Mouse (Mus musculus) kidney, embryonic 16.5 days (tissue): Measurements from ENCODE around the gene Dtd2. TPM values are rescaled to one million over a fixed set of nuclear protein-coding genes. Genes with fewer than 3 reads are reported as not detected.

Experiments used
- ATAC-seq: fragments of 200-750 bp; cut with Nextera tagmentation; 2 replicates; pipeline ENCODE4 v1.8.0; 2017; ENCODE audit warnings: moderate TSS enrichment; ENCODE audit not compliant: low FRiP score, low TSS enrichment
- H3K27ac ChIP-seq: fragments of 300-500 bp; sonication (generic); 2 replicates; pipeline ENCODE4 v1.5.1; 2014; ENCODE audit warnings: low read length
- H3K27me3 ChIP-seq: fragments of 300-500 bp; sonication (generic); 2 replicates; pipeline ENCODE4 v1.6.1; 2014; ENCODE audit warnings: low read length, control low read depth, mixed read lengths; ENCODE audit not compliant: insufficient read depth
- H3K36me3 ChIP-seq: fragments of 300-500 bp; sonication (generic); 2 replicates; pipeline ENCODE4 v1.6.1; 2014; ENCODE audit warnings: low read length, control low read depth, mixed read lengths; ENCODE audit not compliant: insufficient read depth
- H3K4me1 ChIP-seq: fragments of 300-500 bp; sonication (generic); 2 replicates; pipeline ENCODE4 v1.6.1; 2014; ENCODE audit warnings: low read length, control low read depth, mixed read lengths; ENCODE audit not compliant: insufficient read depth
- H3K4me2 ChIP-seq: fragments of 300-500 bp; sonication (generic); replicated peaks from 2 replicates; pipeline ENCODE4 v1.6.1; 2014; ENCODE audit warnings: low read depth, low read length
- H3K4me3 ChIP-seq: fragments of 300-500 bp; sonication (generic); 2 replicates; pipeline ENCODE4 v1.5.1; 2014; ENCODE audit warnings: mild to moderate bottlenecking, low read length
- H3K9ac ChIP-seq: fragments of 300-500 bp; sonication (generic); replicated peaks from 2 replicates; pipeline ENCODE4 v1.6.1; 2014; ENCODE audit warnings: low read length
- H3K9me3 ChIP-seq: fragments of 300-500 bp; sonication (generic); 2 replicates; pipeline ENCODE4 v1.6.1; 2016; ENCODE audit warnings: low read length, control low read depth
- WGBS: fragments of 180-500 bp; shearing (Covaris S2); extraction: QIAGEN DNeasy Blood & Tissue Kit; methylation state at CpG from one replicate; pipeline ENCODE4 v1.1.7; 2014; 5-methylcytosine and 5-hydroxymethylcytosine counted together
- polyA plus RNA-seq: library from polyadenylated mRNA; unstranded; fragments of >200 nt; fragmentation: Nextera tagmentation; extraction: Ambion mirVana; gene quantifications from 2 replicates; pipeline ENCODE4 v1.2.1, GENCODE M21; 2015

Dtd2 gene
- polyA plus RNA-seq: 26.6 and 28.7 TPM in 2 replicates

- peak within 1 kb of the TSS; percentile 75 for H3K4me2 ChIP-seq
- H3K36me3 ChIP-seq: no peaks in the 10 kb centered on the region
- peak within 1 kb of the TSS; percentile 73 for H3K27ac ChIP-seq
- H3K4me1 ChIP-seq: peaks cover 5% of the 10 kb centered on the region; the same call in 1 of the 2 replicates
- WGBS: 2% methylated on average over 46 of the region's 46 CpGs
- no peaks in the 10 kb centered on the region for H3K27me3 ChIP-seq
- peak within 1 kb of the TSS; percentile 86 for H3K9ac ChIP-seq
- H3K9me3 ChIP-seq: no peaks in the 10 kb centered on the region
- ATAC-seq: peak; percentile 97
- peak within 1 kb of the TSS; percentile 86 for H3K4me3 ChIP-seq
These were observed at the start of gene Dtd2 for GRCm38 (mm10) chr12:52005877-52006632. TSS of gene Dtd2 (minus strand) at chr12:52006501.

- Histone ChIP-seq H3K27ac (no peak overlapping the region), H3K9me3 (no peaks in the 10 kb centered on the region), H3K9ac (no peak overlapping the region), H3K4me2 (no peak overlapping the region), H3K4me3 (no peak overlapping the region), H3K36me3 (no peaks in the 10 kb centered on the region), H3K27me3 (no peaks in the 10 kb centered on the region), H3K4me1 (no peaks in the 10 kb centered on the region)
- ATAC-seq: no peak
- 59% methylated on average over 2 of the region's 2 CpGs for WGBS
These were observed 43.0 kb upstream of the Dtd2 start for GRCm38 (mm10) chr12:52049324-52049723.

DNA sequence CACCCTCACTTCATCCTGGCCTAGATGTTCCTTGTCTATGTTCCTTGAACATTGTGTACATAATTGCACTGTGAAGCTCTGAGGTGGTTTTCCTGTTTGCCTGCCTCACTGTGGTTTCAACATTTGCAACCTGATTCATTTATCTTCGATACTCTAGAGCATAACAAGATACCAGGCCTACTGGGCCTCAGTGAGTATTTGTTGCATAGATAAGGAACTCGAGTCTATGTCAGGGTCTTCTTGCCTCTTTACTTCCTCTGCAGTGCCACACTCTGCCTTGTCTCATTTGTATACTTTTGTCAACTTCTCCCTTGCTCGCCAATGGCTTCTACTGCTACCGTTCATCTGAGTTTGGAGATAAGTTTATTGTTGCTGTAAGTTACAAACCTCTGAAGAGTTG lies 40.1 kb upstream of the Dtd2 start:
- no peaks in the 10 kb centered on the region for H3K27me3 ChIP-seq
- H3K36me3 ChIP-seq: no peaks in the 10 kb centered on the region
- H3K4me2 ChIP-seq: no peak overlapping the region
- no peaks in the 10 kb centered on the region for H3K4me1 ChIP-seq
- ATAC-seq: no peak
- no peaks in the 10 kb centered on the region for H3K9me3 ChIP-seq
- H3K4me3 ChIP-seq: no peak overlapping the region
- H3K9ac ChIP-seq: no peak overlapping the region
- no peak overlapping the region for H3K27ac ChIP-seq
- WGBS: 83% methylated on average over 4 of the region's 4 CpGs

GRCm38 (mm10) chr12:52042818-52043336 lies 36.6 kb upstream of the Dtd2 start:
- Histone ChIP-seq H3K36me3 (no peaks in the 10 kb centered on the region), H3K27ac (no peak overlapping the region), H3K4me3 (no peak overlapping the region), H3K9me3 (no peaks in the 10 kb centered on the region), H3K4me2 (no peak overlapping the region), H3K4me1 (no peaks in the 10 kb centered on the region), H3K27me3 (no peaks in the 10 kb centered on the region), H3K9ac (no peak overlapping the region)
- ATAC-seq: no peak
- 73% methylated on average over 10 of the region's 10 CpGs for WGBS

DNA sequence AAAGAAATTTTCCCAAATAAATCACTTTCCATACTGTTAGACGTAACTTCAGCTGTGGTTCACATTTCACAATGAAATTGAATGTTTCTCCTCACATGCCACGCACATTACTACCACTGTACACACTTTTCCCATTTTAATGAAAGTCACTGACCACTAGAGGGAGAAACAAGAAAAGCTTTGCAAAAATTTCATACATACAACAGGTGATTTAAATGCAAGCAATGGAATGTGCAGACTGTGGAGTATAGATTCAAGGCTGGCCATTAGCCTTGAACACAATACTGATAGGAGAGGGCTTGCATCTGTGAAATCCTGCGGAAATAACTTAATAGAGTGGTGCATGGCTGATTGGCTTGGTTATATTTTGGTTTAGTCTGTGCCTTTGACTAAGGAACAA lies 32.1 kb upstream of the Dtd2 start:
- Histone ChIP-seq H3K9ac (no peak overlapping the region), H3K36me3 (no peaks in the 10 kb centered on the region), H3K4me2 (no peak overlapping the region), H3K4me1 (no peaks in the 10 kb centered on the region), H3K4me3 (no peak overlapping the region), H3K27ac (no peak overlapping the region), H3K9me3 (no peaks in the 10 kb centered on the region), H3K27me3 (no peaks in the 10 kb centered on the region)
- peak; percentile 57; the same call in 1 of the 2 replicates for ATAC-seq
- 44% methylated on average over 3 of the region's 3 CpGs for WGBS

DNA sequence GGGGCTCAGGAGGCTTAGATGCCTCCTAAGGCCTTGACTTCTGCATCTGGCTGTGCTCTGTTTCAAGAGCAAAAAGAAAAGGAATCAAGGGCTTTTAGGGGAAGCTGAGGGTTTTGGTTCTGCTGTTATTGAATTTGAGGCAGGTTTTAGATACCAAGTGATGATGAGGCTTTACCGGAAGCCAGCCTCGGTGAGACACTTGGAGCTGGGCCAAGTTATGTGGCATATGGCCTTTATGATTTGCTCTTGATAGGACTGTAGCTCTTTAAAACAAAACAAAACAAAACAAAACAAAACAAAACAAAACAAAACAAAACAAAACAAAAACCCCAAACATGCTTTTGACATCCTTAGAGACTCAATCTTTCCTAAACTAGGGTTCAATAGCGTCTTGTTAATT lies 28.7 kb upstream of the Dtd2 start:
- 79% methylated on average over 3 of the region's 3 CpGs for WGBS
- Histone ChIP-seq H3K4me2 (no peak overlapping the region), H3K4me1 (no peaks in the 10 kb centered on the region), H3K27ac (no peak overlapping the region), H3K36me3 (no peaks in the 10 kb centered on the region), H3K4me3 (no peak overlapping the region), H3K9ac (no peak overlapping the region), H3K27me3 (no peaks in the 10 kb centered on the region), H3K9me3 (no peaks in the 10 kb centered on the region)
- ATAC-seq: no peak

- Histone ChIP-seq H3K9ac (no peak overlapping the region), H3K9me3 (no peaks in the 10 kb centered on the region), H3K36me3 (no peaks in the 10 kb centered on the region), H3K4me3 (no peak overlapping the region), H3K4me2 (no peak overlapping the region), H3K27ac (no peak overlapping the region), H3K4me1 (no peaks in the 10 kb centered on the region), H3K27me3 (no peaks in the 10 kb centered on the region)
- no peak for ATAC-seq
- 88% methylated on average over 6 of the region's 6 CpGs for WGBS
These were observed 26.0 kb upstream of the Dtd2 start for GRCm38 (mm10) chr12:52032276-52032675.

DNA sequence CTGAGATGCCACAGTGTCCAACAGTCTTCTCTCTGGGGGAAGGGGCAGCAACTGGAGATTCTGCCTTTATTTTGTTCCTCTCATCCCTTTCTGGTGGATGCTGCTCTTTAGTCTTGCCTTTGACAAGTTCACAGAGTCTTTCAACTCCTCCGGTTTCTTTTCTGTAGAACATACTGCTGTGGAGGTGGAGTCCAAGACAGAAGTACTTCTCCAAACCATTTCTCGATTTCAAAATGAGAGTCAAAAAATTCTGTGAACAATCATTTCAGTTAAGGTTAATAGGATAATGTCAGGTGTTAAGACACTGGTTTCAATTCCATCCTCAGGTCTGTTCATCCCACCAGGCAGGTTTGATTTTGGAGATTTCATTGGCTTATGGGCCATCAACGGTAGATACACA lies 21.7 kb upstream of the Dtd2 start, which contains the start of gene Gpr33:
Gene Gpr33 (minus strand): TSS at position 101 of the 400 bp plus-strand sequence.
- H3K36me3 ChIP-seq: no peaks in the 10 kb centered on the region
- H3K4me1 ChIP-seq: no peaks in the 10 kb centered on the region
- H3K4me3 ChIP-seq: no peak within 1 kb of the TSS
- no peak within 1 kb of the TSS for H3K27ac ChIP-seq
- 93% methylated on average over 3 of the region's 3 CpGs for WGBS
- no peak within 1 kb of the TSS for H3K4me2 ChIP-seq
- no peak within 1 kb of the TSS for H3K9ac ChIP-seq
- no peak for ATAC-seq
- no peaks in the 10 kb centered on the region for H3K9me3 ChIP-seq
- H3K27me3 ChIP-seq: no peaks in the 10 kb centered on the region

GRCm38 (mm10) chr12:52014494-52015029 lies 8.3 kb upstream of the Dtd2 start:
- Histone ChIP-seq H3K4me1 (no peaks in the 10 kb centered on the region), H3K27ac (no peak overlapping the region)
- whole genome bisulfite sequencing: 70% methylated on average over 7 of the region's 7 CpGs

GRCm38 (mm10) chr12:52014044-52014443 lies 7.7 kb upstream of the Dtd2 start:
- ATAC-seq: no peak

More at GRCm38 (mm10) chr12:52014494-52015029, 8.3 kb upstream of the Dtd2 start:
- Histone ChIP-seq H3K4me2 (no peak overlapping the region), H3K36me3 (no peaks in the 10 kb centered on the region), H3K9ac (no peak overlapping the region), H3K27me3 (no peaks in the 10 kb centered on the region), H3K9me3 (no peaks in the 10 kb centered on the region), H3K4me3 (no peak overlapping the region)
- ATAC-seq: no peak

More at GRCm38 (mm10) chr12:52014044-52014443, 7.7 kb upstream of the Dtd2 start:
- Histone ChIP-seq H3K36me3 (no peaks in the 10 kb centered on the region), H3K9me3 (no peaks in the 10 kb centered on the region), H3K9ac (no peak overlapping the region), H3K27ac (no peak overlapping the region), H3K4me1 (no peaks in the 10 kb centered on the region), H3K27me3 (no peaks in the 10 kb centered on the region), H3K4me3 (no peak overlapping the region), H3K4me2 (no peak overlapping the region)
- WGBS: 80% methylated on average over 11 of the region's 11 CpGs
